Mouse (Mus musculus) embryonic fibroblast, embryonic 13.5 days (primary cell): ENCODE data around the gene Epb41l2.

ENCODE experiments used
- CTCF ChIP-seq: IDR thresholded peaks from 2 replicates; pipeline ENCODE4 v1.5.1; 2011; ENCODE audit warnings: mild to moderate bottlenecking, control low read depth, low read length, moderate library complexity, borderline replicate concordance; ENCODE audit not compliant: insufficient read depth
- POLR2A ChIP-seq: IDR thresholded peaks from 2 replicates; pipeline ENCODE4 v1.6.1; 2011; ENCODE audit warnings: low read depth, mild to moderate bottlenecking, control low read depth, low read length, moderate library complexity

GRCm38 (mm10) chr10:25526622-25527021 is 167.0 kb downstream of the Epb41l2 start:
- TF ChIP-seq CTCF = no peak
- TF ChIP-seq POLR2A = no peak
